8 mouse cellular contexts compared by ENCODE assay signal in the genomic region with DNA sequence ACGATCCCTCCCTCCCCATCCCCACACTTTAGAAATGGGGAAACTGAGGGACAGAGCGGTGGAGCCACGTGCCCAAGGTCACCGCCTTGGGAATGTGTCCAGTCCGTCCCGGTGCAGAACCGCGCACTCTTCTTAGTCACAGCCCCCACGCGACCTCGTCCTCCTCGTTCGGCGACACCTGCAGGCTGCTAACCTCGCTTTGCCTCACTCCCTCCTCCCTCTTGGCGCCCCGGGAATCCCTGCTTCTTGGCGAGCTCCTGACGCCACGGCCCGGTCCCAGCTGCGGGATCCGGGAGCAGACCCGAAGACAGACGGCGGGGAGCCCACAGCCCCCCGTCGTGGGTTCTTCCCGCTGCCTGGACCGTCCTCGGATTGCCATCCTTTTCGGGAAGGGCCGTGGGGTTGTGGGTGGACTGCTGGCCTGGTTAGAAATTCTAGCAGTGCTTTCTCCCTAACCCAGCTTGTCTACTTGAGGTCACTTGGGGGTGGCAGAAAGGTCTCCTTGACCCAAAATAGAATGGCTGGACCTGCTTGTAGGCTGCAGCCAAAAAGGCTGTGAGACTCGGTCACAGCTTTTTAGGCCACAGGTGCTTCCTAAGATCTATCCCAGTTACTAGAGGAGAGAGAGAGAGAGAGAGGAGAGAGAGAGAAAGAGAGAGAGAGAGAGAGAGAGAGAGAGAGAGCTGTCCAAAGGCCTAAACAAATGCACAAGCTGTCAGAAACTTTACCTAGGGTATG. TPM values are rescaled to one million over a fixed set of nuclear protein-coding genes. Genes with fewer than 3 reads are reported as not detected.
DNase-seq lines count a peak whose midpoint lies in the region; ATAC-seq lines count a peak whose summit lies in the region.

No protein-coding gene starts in this region.

- peak overlapping the region; percentile 87 for H3K27ac ChIP-seq in forebrain, embryonic 12.5 days
- H3K27ac ChIP-seq in limb, embryonic 10.5 days: peak overlapping the region; percentile 89
- no peak overlapping the region; the same call in 1 of the 2 replicates for H3K27ac ChIP-seq in stomach, embryonic 14.5 days (ENCODE audit: low read length)

- 1% methylated on average over 34 of the region's 34 CpGs for WGBS in forebrain, embryonic 12.5 days
- 2% methylated on average over 34 of the region's 34 CpGs for WGBS in limb, embryonic 10.5 days
- 2% methylated on average over 34 of the region's 34 CpGs for WGBS in stomach, embryonic 14.5 days

- peaks cover 16% of the 10 kb centered on the region for H3K36me3 ChIP-seq in forebrain, embryonic 12.5 days (replicated peaks)
- H3K36me3 ChIP-seq in limb, embryonic 10.5 days: peaks cover 35% of the 10 kb centered on the region
- no peaks in the 10 kb centered on the region for H3K36me3 ChIP-seq in stomach, embryonic 14.5 days (ENCODE audit: control insufficient read depth, insufficient read depth, low read length)

- peak overlapping the region; percentile 94 for H3K9ac ChIP-seq in forebrain, embryonic 12.5 days
- peak overlapping the region; percentile 78 for H3K9ac ChIP-seq in stomach, embryonic 14.5 days (replicated peaks; ENCODE audit: low read depth, low read length)

- peak; percentile 70 for DNase-seq in embryo, embryonic 10 days (ENCODE audit: low spot score)
- DNase-seq in embryo, embryonic 9.5 days (ENCODE audit: extremely low spot score): no peak
- DNase-seq in brain, embryonic 18.5 days (ENCODE audit: low read depth, low spot score): peak; percentile 3
- peak; percentile 66 for DNase-seq in limb, embryonic 10.5 days (ENCODE audit: low spot score)

- peak overlapping the region; percentile 99 for H3K4me2 ChIP-seq in forebrain, embryonic 12.5 days
- peak overlapping the region; percentile 99 for H3K4me2 ChIP-seq in stomach, embryonic 14.5 days (replicated peaks; ENCODE audit: low read depth, low read length)

- H3K27me3 ChIP-seq in forebrain, embryonic 12.5 days: peaks cover 5% of the 10 kb centered on the region
- 0 out of 2 replicates have a peak, but pooled peaks cover 11% of the 10 kb centered on the region for H3K27me3 ChIP-seq in limb, embryonic 10.5 days (ENCODE audit: low read depth, poor library complexity, severe bottlenecking)
- H3K27me3 ChIP-seq in stomach, embryonic 14.5 days (ENCODE audit: control insufficient read depth, insufficient read depth, low read length): no peaks in the 10 kb centered on the region

- peak overlapping the region; percentile 99 for H3K4me3 ChIP-seq in forebrain, embryonic 12.5 days (replicated peaks)
- peak overlapping the region; percentile 99 for H3K4me3 ChIP-seq in limb, embryonic 10.5 days
- H3K4me3 ChIP-seq in stomach, embryonic 14.5 days (ENCODE audit: low read depth, low read length): peak overlapping the region; percentile 91

- H3K4me1 ChIP-seq in forebrain, embryonic 12.5 days: peaks cover 25% of the 10 kb centered on the region
- H3K4me1 ChIP-seq in limb, embryonic 10.5 days: peaks cover 30% of the 10 kb centered on the region
- H3K4me1 ChIP-seq in stomach, embryonic 14.5 days (ENCODE audit: control insufficient read depth, insufficient read depth, low read length): peaks cover 19% of the 10 kb centered on the region

- 0 out of 2 replicates have a peak, but pooled peaks cover 7% of the 10 kb centered on the region for H3K9me3 ChIP-seq in forebrain, embryonic 12.5 days
- H3K9me3 ChIP-seq in limb, embryonic 10.5 days (replicated peaks): no peaks in the 10 kb centered on the region
- no peaks in the 10 kb centered on the region for H3K9me3 ChIP-seq in stomach, embryonic 14.5 days (ENCODE audit: control insufficient read depth, low read depth, low read length)

- peak; percentile 18; the same call in 1 of the 2 replicates for ATAC-seq in forebrain, embryonic 12.5 days (ENCODE audit: low FRiP score)
- peak; percentile 33 to 37; a peak in 1 of 4 replicates for ATAC-seq in hematopoietic stem cell, adult 5-6 weeks (replicated peaks in 1 of 2; ENCODE audit: insufficient read depth in 1 of 2, low FRiP score in 2 of 2, low TSS enrichment in 1 of 2, low read depth in 1 of 2, poor library complexity in 2 of 2, severe bottlenecking in 2 of 2)
- peak; percentile 64 for ATAC-seq in megakaryocyte-erythroid progenitor cell, adult 5-6 weeks (replicated peaks; ENCODE audit: low FRiP score, low TSS enrichment, poor library complexity, severe bottlenecking)
- ATAC-seq in stomach, embryonic 14.5 days (ENCODE audit: insufficient number of reproducible peaks, insufficient read depth, low FRiP score, low read depth): 0 out of 2 replicates have a peak, but pooled peaks have one; percentile 4

RNA-seq across cellular contexts. Expression of gene Pptc7, which starts 1.0 kb away (rescaled TPM):
- polyA plus RNA-seq in forebrain, embryonic 12.5 days (2016; fragmentation: Nextera tagmentation; extraction: Ambion mirVana): 9.6 and 10.7 TPM in 2 replicates
- 18.0 and 20.8 TPM in 2 replicates for total RNA-seq in hematopoietic stem cell, adult 5-6 weeks (2017)
- polyA plus RNA-seq in limb, embryonic 10.5 days (2016; fragmentation: Nextera tagmentation; extraction: Ambion mirVana): 8.2 and 9.7 TPM in 2 replicates
- total RNA-seq in megakaryocyte-erythroid progenitor cell, adult 5-6 weeks (2014; fragmentation: Nextera tagmentation): 14.4 and 15.5 TPM in 2 replicates
- 10.4 and 11.3 TPM in 2 replicates for total RNA-seq in megakaryocyte-erythroid progenitor cell, adult 5-6 weeks (2017)
- 11.3 and 11.8 TPM in 2 replicates for polyA plus RNA-seq in stomach, embryonic 14.5 days (2014; fragmentation: Nextera tagmentation; extraction: Ambion mirVana)

RNA-seq across cellular contexts. Expression of gene Tctn1, which starts 20.9 kb away (rescaled TPM):
- polyA plus RNA-seq in forebrain, embryonic 12.5 days (2016; fragmentation: Nextera tagmentation; extraction: Ambion mirVana): 4.4 and 5.5 TPM in 2 replicates
- total RNA-seq in hematopoietic stem cell, adult 5-6 weeks (2017): 7.1 and 12.2 TPM in 2 replicates
- 4.4 and 4.9 TPM in 2 replicates for polyA plus RNA-seq in limb, embryonic 10.5 days (2016; fragmentation: Nextera tagmentation; extraction: Ambion mirVana)
- 7.6 and 10.4 TPM in 2 replicates for total RNA-seq in megakaryocyte-erythroid progenitor cell, adult 5-6 weeks (2014; fragmentation: Nextera tagmentation)
- total RNA-seq in megakaryocyte-erythroid progenitor cell, adult 5-6 weeks (2017): 2.5 and 4.2 TPM in 2 replicates
- polyA plus RNA-seq in stomach, embryonic 14.5 days (2014; fragmentation: Nextera tagmentation; extraction: Ambion mirVana): 6.5 and 8.2 TPM in 2 replicates

Comparison
In these comparisons a context has a peak if more than half of its experiments do, and no peak if none do; other contexts are left out.
1. ATAC-seq: peak in every context shown above with its lines; median percentile 64 in megakaryocyte-erythroid progenitor cell, adult 5-6 weeks; 35 in hematopoietic stem cell, adult 5-6 weeks; 18 in forebrain, embryonic 12.5 days; 4 in stomach, embryonic 14.5 days.